Mouse (Mus musculus) neural tube, embryonic 12.5 days (tissue): ENCODE measurements around the gene Gm28539. TPM values are rescaled to one million over a fixed set of nuclear protein-coding genes. Genes with fewer than 3 reads are reported as not detected.

Source experiments
- ATAC-seq: fragments of 200-750 bp; cut with Nextera tagmentation; 2 replicates; pipeline ENCODE4 v1.8.0; 2017; ENCODE audit warnings: low read depth, mild to moderate bottlenecking, moderate TSS enrichment, moderate library complexity; ENCODE audit not compliant: low FRiP score
- H3K27ac ChIP-seq: fragments of 300-500 bp; sonication (generic); 2 replicates; pipeline ENCODE4 v1.5.1; 2016
- H3K27me3 ChIP-seq: fragments of 300-500 bp; sonication (generic); replicated peaks from 2 replicates; pipeline ENCODE4 v1.6.1; 2016; ENCODE audit warnings: mild to moderate bottlenecking
- H3K36me3 ChIP-seq: fragments of 300-500 bp; sonication (generic); 2 replicates; pipeline ENCODE4 v1.6.1; 2016; ENCODE audit warnings: mild to moderate bottlenecking
- H3K4me1 ChIP-seq: fragments of 300-500 bp; sonication (generic); 2 replicates; pipeline ENCODE4 v1.6.1; 2016
- H3K4me2 ChIP-seq: fragments of 300-500 bp; sonication (generic); replicated peaks from 2 replicates; pipeline ENCODE4 v1.6.1; 2016; ENCODE audit warnings: mild to moderate bottlenecking
- H3K4me3 ChIP-seq: fragments of 300-500 bp; sonication (generic); 2 replicates; pipeline ENCODE4 v1.5.1; 2016
- H3K9ac ChIP-seq: fragments of 300-500 bp; sonication (generic); 2 replicates; pipeline ENCODE4 v1.6.1; 2016; ENCODE audit warnings: mild to moderate bottlenecking
- H3K9me3 ChIP-seq: fragments of 300-500 bp; sonication (generic); 2 replicates; pipeline ENCODE4 v1.6.1; 2016; ENCODE audit warnings: mild to moderate bottlenecking
- WGBS: fragments of 180-500 bp; shearing (Covaris S2); methylation state at CpG from one replicate; pipeline ENCODE4 v1.1.7; 2016; 5-methylcytosine and 5-hydroxymethylcytosine counted together
- polyA plus RNA-seq: library from polyadenylated mRNA; unstranded; fragments of >200 nt; fragmentation: Nextera tagmentation; extraction: Ambion mirVana; gene quantifications from 2 replicates; pipeline ENCODE4 v1.2.1, GENCODE M21; 2016

Gene Gm28539
- polyA plus RNA-seq, 1 experiment from 2014 or later: not detected

DNA sequence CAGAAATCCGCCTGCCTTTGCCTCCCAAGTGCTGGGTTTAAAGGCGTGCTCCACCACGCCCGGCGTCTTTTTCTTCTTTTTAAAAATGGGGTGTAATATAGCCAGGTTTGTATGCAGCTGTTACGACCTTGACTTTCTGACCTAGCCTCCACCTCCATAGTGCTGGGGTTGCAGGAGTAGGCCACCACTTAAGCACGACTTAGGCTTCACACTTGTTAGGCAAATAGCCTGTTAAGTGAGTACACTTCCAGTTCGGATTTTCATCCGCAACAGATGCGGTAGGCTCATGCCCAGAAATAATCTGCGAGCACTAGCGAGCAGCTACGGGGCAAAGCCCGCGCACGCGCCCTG is 39.7 kb downstream of the Gm28539 start:
- Histone ChIP-seq H3K27me3 (no peaks in the 10 kb centered on the region), H3K9me3 (no peaks in the 10 kb centered on the region), H3K4me3 (peak overlapping the region; percentile 92), H3K27ac (peak overlapping the region; percentile 82), H3K4me1 (peaks cover 20% of the 10 kb centered on the region; the same call in 1 of the 2 replicates), H3K36me3 (peaks cover 34% of the 10 kb centered on the region), H3K4me2 (peak overlapping the region; percentile 80), H3K9ac (peak overlapping the region; percentile 90)
- WGBS: under 1% methylated on average over 17 of the region's 17 CpGs
- ATAC-seq: no peak; the same call in 1 of the 2 replicates

DNA sequence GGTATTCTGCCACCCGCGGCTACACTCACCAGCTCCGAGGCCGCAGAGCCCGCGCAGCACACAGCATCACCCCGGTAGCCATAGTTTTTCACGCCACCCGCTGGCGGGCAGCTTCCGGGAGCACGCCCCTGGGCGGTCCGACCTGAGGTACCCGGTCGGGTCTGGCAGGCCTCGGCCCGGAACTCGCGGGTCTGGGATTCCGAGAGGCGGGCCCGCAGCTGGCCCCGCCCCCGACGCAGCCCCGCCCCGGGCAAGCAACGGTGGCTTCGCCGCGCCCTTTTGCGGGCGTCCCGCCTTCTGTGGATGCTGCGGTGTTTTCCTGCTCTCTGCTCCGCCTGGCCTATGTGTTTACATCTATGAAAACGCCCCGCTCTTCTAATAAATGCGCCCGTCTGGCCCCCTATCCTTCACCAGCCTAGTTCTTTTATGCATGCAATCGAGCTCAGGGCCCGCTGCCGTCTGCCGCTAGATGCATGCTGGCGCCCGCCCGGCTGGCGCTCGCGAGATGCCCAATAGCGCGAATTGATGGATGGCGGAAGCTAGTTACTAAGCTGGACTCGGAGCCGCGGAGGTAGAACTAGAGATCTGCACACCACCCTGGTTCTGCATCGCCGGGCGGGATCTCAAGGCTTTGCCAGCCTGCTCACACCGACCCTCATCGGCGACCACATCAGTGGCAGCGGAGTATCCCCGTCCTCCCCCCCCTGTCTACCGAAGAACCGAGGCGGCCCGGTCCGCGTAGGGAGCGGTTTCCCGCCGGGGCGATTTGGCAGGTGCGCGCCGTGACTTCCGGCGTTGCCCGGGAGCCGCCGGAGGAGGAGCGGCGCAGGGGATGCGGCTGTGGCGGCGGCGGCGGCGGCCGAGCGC is 40.3 kb downstream of the Gm28539 start, which contains the start of the genes Mrpl40 and Hira:
Gene Mrpl40, minus strand, starts transcription at position 421 of the 867 bp plus-strand sequence.
Gene Hira, plus strand, starts transcription at position 596 of the 867 bp plus-strand sequence.
- Histone ChIP-seq H3K27me3 (no peaks in the 10 kb centered on the region), H3K4me2 (peak within 1 kb of the TSS; percentile 80), H3K9ac (peak within 1 kb of the TSS; percentile 90), H3K4me3 (peak within 1 kb of the TSS; percentile 92), H3K27ac (peak within 1 kb of the TSS; percentile 82), H3K36me3 (peaks cover 33% of the 10 kb centered on the region), H3K4me1 (peaks cover 20% of the 10 kb centered on the region; the same call in 1 of the 2 replicates), H3K9me3 (no peaks in the 10 kb centered on the region)
- peak; percentile 90 for ATAC-seq
- WGBS: under 1% methylated on average over 93 of the region's 93 CpGs

DNA sequence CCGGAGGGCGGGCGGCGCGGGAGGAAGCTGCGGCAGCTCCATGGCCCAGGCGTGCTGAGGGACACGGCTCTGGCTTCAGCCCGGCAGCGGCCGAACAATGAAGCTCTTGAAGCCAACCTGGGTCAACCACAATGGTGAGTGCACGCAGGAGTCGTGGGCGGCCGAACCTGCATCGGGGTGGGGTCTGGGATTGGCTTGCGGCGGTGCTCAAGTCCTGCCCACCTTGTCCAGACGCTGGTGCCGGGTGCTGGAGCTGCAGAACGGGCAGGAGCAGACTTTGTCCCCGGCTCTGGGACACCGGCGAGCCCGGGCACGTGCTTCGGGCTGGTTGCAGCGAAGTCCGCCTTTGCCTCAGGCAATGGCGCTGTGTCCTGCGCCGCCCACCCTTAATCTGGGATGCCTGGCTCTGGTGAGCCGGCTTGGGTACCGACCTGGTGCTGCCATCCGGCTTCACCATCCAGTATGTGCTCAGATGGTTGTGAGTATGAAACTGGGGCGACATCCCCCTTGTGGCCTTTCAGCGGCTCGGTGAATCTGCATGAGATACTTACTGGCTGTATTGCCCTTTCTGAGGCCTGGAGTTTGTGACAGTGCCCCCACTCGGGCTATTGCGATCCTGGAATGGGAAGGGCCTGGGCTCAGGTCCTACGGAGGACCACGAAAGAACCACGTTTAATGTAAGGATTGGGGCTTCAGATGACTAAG is 41.2 kb downstream of the Gm28539 start:
- Histone ChIP-seq H3K27ac (peak overlapping the region; percentile 82), H3K4me1 (peaks cover 20% of the 10 kb centered on the region; the same call in 1 of the 2 replicates), H3K27me3 (no peaks in the 10 kb centered on the region), H3K9me3 (no peaks in the 10 kb centered on the region), H3K4me3 (peak overlapping the region; percentile 92), H3K36me3 (peaks cover 24% of the 10 kb centered on the region), H3K4me2 (peak overlapping the region; percentile 80), H3K9ac (peak overlapping the region; percentile 90)
- peak; percentile 57 for ATAC-seq
- under 1% methylated on average over 43 of the region's 43 CpGs for WGBS

DNA sequence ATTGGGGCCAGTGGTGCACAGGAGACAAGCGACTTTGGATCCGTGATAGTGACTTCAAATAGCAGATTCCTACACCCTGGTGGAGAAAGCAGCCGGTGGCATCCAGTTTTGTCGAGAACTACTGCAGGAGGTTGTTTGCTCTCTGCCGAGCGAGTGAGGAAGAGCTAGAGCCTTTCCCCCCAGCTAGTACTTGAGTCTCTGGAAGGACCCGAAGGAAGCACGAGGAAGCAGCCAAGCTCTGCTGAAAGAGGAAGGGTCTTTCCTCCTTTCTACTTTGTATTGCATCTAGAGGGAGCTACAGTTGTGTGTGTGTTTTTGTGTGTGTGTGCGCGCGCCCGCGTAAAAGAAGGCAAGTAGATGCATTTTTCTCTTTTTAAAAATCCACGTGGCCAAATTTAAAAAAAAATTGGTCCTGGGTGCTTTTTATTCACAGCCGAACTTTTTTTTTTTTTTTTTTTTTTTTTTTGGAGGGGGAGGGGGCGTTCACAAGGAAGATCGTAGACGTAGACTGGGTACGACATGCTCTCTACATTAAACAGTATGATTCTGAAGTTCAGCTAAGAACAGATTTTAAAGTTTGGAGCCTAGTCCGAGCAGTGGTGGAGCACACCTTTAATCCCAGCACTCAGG is 41.8 kb downstream of the Gm28539 start:
- peaks cover 20% of the 10 kb centered on the region; the same call in 1 of the 2 replicates for H3K36me3 ChIP-seq
- peak overlapping the region; percentile 92 for H3K4me3 ChIP-seq
- 35% methylated on average over 20 of the region's 20 CpGs for WGBS
- H3K4me1 ChIP-seq: peaks cover 20% of the 10 kb centered on the region; the same call in 1 of the 2 replicates
- H3K9ac ChIP-seq: peak overlapping the region; percentile 90
- no peaks in the 10 kb centered on the region for H3K9me3 ChIP-seq
- no peak for ATAC-seq
- peak overlapping the region; percentile 82; the same call in 1 of the 2 replicates for H3K27ac ChIP-seq
- no peaks in the 10 kb centered on the region for H3K27me3 ChIP-seq
- H3K4me2 ChIP-seq: peak overlapping the region; percentile 80

DNA sequence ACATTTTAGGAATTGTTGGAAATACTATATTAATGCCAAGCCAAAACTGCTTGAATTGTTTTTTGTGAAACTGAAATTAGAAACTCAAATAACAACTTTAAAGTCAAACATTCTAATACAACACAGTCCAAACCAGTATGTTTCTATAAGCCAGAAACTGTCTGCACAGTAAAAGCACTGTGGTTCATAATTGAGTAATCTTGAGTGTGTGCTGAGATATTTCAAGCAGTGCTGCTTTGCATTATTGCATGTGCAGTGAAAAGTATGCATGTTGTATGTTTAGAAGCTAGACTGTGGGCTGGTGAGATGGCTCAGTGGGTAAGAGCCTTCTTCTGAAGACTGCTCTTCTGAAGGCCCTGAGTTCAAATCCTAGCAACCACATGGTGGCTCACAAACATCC is 47.7 kb downstream of the Gm28539 start:
- no peak overlapping the region for H3K4me2 ChIP-seq
- H3K9ac ChIP-seq: no peak overlapping the region
- no peak overlapping the region for H3K4me3 ChIP-seq
- H3K36me3 ChIP-seq: peaks cover 17% of the 10 kb centered on the region
- no peaks in the 10 kb centered on the region for H3K27me3 ChIP-seq
- H3K9me3 ChIP-seq: no peaks in the 10 kb centered on the region
- H3K4me1 ChIP-seq: peaks cover 13% of the 10 kb centered on the region; the same call in 1 of the 2 replicates
- no peak overlapping the region for H3K27ac ChIP-seq
- no peak for ATAC-seq

DNA sequence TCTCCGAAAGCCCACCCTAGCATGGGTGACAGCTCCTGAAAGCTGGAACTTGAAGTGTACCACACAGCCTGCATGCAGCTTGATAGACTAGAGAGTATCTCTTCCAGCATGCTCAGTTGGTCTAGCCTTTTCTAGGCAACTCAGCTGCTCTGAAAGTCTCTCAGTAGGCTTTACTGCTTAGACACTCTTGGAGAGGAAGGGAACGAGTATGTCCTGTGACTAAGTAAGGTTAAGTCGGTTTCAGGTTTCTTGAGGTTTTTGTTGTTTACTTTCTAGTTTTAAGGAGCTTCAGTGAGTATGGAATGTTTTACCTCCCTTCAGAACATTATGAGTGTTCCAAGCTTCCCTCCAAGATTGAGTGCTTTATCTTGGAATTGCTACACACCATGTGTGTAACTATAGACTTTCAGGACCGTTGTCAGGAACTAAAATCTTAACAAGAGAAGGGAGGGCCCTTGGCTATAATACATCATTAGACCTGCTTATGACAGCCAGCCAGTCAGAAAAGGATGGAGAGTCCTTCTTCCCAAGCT is 57.5 kb downstream of the Gm28539 start:
- Histone ChIP-seq H3K36me3 (peaks cover 24% of the 10 kb centered on the region), H3K4me2 (no peak overlapping the region), H3K9ac (no peak overlapping the region), H3K27me3 (no peaks in the 10 kb centered on the region), H3K9me3 (no peaks in the 10 kb centered on the region), H3K4me3 (no peak overlapping the region), H3K4me1 (no peaks in the 10 kb centered on the region), H3K27ac (no peak overlapping the region)
- WGBS: 79% methylated on average over 4 of the region's 4 CpGs
- ATAC-seq: no peak

DNA sequence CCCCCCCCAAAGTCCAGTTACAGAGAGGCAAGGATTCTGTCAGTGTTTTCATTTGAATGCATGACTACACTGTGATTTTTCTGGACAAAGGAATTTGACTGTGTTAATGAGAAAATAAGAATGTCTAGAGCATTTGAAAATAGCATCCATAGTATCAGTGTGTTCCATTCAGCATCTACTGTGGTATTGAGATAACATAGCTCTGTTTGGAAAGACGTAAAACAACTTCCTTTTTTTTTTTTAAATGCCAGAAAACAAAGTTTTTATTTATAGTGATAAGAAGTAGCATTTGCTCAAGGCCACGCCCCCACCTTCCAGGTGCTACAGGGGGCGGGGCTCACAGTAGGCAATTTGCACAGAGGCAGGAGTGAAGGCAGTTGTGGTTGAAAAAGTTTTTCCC is 58.9 kb downstream of the Gm28539 start:
- Histone ChIP-seq H3K4me2 (no peak overlapping the region), H3K4me1 (no peaks in the 10 kb centered on the region), H3K9ac (no peak overlapping the region), H3K36me3 (peaks cover 34% of the 10 kb centered on the region), H3K27me3 (no peaks in the 10 kb centered on the region), H3K4me3 (no peak overlapping the region), H3K27ac (no peak overlapping the region), H3K9me3 (no peaks in the 10 kb centered on the region)
- ATAC-seq: no peak
- 89% methylated on average over 3 of the region's 3 CpGs for WGBS

DNA sequence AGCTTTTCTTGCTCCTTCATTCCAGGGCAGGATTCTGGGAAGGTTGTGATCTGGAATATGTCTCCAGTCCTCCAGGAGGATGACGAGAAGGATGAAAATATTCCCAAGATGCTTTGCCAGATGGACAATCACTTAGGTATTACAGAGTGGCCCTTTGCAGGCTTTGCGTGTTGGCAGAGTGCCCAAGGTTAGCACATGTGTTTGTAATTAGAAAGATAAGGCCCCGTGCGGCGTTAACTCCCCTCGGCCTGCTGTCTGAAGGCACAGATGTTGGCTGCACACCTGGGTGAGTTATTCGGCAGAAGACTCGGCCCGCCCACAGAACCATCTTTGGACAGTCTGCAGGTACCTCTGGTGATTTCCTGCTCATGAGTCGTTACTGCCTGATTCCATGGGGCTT is 60.0 kb downstream of the Gm28539 start:
- H3K4me1 ChIP-seq: no peaks in the 10 kb centered on the region
- H3K27me3 ChIP-seq: no peaks in the 10 kb centered on the region
- peaks cover 42% of the 10 kb centered on the region for H3K36me3 ChIP-seq
- H3K4me2 ChIP-seq: no peak overlapping the region
- no peaks in the 10 kb centered on the region for H3K9me3 ChIP-seq
- 81% methylated on average over 10 of the region's 10 CpGs for WGBS
- H3K9ac ChIP-seq: no peak overlapping the region
- no peak for ATAC-seq
- no peak overlapping the region for H3K27ac ChIP-seq
- no peak overlapping the region for H3K4me3 ChIP-seq

DNA sequence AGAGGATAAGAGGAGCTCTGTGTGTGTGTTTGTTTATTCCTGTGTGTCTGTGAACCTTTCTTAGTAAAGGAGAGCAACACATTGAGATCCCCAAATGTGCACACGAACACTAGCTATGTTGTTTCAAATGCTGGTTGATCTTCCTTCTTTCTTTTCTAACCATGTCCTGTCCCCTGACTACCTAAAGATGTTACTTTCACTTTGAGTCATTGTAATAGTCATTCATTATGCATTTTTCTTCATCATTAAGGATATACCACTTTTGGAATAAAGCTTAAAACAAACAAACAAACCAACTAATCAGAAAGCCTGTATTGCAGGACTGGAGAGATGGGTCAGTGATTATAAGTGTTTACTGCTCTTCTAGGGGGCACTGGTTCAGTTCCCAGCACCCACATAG is 69.3 kb downstream of the Gm28539 start:
- Histone ChIP-seq H3K9ac (no peak overlapping the region), H3K36me3 (peaks cover 60% of the 10 kb centered on the region), H3K27ac (no peak overlapping the region), H3K4me2 (no peak overlapping the region), H3K9me3 (no peaks in the 10 kb centered on the region), H3K4me1 (no peaks in the 10 kb centered on the region), H3K4me3 (no peak overlapping the region), H3K27me3 (no peaks in the 10 kb centered on the region)
- WGBS: 100% methylated on average over 1 of the region's 1 CpGs
- no peak for ATAC-seq

DNA sequence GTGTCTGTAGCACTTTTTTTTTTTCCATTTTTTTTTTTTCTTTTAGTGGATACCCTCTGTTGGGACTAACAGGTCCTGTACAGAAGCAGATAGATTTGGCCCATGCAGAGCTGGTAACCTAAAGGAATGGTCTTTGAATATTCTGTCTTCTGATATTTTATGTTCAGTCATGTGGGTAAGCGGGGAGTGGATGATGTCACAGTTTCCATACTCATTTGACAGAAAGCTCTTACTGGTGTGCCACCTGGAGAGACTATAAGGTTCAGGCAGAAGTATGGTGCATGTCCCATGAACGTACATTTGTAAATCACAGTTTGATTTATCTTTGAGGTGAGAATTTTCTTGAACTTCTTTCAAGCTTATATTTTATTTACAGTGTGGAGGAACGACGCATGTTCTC is 79.7 kb downstream of the Gm28539 start:
- Histone ChIP-seq H3K27me3 (no peaks in the 10 kb centered on the region), H3K4me2 (no peak overlapping the region), H3K36me3 (peaks cover 75% of the 10 kb centered on the region), H3K4me3 (no peak overlapping the region), H3K4me1 (no peaks in the 10 kb centered on the region), H3K27ac (no peak overlapping the region), H3K9me3 (no peaks in the 10 kb centered on the region), H3K9ac (no peak overlapping the region)
- ATAC-seq: no peak
- WGBS: 98% methylated on average over 4 of the region's 4 CpGs

DNA sequence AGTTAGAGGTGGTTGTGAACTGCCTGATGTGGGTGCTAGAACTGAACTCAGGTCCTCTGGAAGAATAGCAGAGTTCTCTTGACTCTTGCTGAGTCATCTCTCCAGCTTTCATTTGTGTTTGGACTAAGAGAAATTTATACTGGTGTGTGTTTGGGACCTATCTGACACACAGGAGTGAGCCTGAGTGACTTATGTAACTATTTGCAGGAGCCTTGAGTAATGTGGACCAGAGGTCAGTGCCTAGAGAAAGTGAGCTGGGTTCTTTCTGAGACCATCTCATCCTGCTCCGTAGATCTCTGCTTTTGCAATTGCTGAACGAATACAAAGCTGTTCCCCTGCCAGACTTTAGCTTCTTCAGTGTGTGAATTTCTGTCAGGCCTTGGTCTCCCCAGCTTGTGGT is 85.4 kb downstream of the Gm28539 start:
- WGBS: 94% methylated on average over 2 of the region's 2 CpGs
- H3K4me2 ChIP-seq: no peak overlapping the region
- H3K36me3 ChIP-seq: peaks cover 89% of the 10 kb centered on the region
- no peak overlapping the region for H3K4me3 ChIP-seq
- ATAC-seq: no peak
- H3K27ac ChIP-seq: no peak overlapping the region
- no peaks in the 10 kb centered on the region for H3K27me3 ChIP-seq
- H3K4me1 ChIP-seq: no peaks in the 10 kb centered on the region
- no peak overlapping the region for H3K9ac ChIP-seq
- no peaks in the 10 kb centered on the region for H3K9me3 ChIP-seq

DNA sequence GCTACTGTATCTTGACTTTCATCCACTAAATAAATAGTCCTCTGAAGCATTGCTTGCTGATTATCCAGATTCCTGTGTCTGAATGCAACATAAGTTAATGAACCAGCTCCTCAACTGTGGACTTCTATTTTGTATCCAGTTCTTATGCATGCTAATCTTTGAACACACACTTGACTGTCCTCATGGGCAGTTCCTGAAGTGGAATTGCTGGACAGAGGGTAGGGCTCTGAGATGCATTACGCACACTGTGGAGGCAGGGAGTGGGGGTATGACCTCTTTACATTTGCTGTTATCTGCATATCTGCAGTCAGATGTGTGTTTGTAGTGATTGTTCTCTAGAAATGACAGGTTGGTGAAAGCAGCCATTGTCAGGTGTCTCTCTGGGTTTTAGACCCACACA is 91.6 kb downstream of the Gm28539 start:
- no peaks in the 10 kb centered on the region for H3K4me1 ChIP-seq
- H3K9ac ChIP-seq: no peak overlapping the region
- 100% methylated on average over 1 of the region's 1 CpGs for WGBS
- no peaks in the 10 kb centered on the region for H3K27me3 ChIP-seq
- peaks cover 68% of the 10 kb centered on the region for H3K36me3 ChIP-seq
- no peak overlapping the region for H3K27ac ChIP-seq
- ATAC-seq: no peak
- no peak overlapping the region for H3K4me3 ChIP-seq
- no peaks in the 10 kb centered on the region for H3K9me3 ChIP-seq
- no peak overlapping the region for H3K4me2 ChIP-seq
